Mouse (Mus musculus) forebrain, embryonic 13.5 days (tissue): ENCODE data around the gene Slc25a21. TPM values are rescaled to one million over a fixed set of nuclear protein-coding genes. Genes with fewer than 3 reads are reported as not detected.

Experiments
- polyA plus RNA-seq: library from polyadenylated mRNA; unstranded; fragments of >200 nt; fragmentation: Nextera tagmentation; extraction: Ambion mirVana; gene quantifications from 2 replicates; pipeline ENCODE4 v1.2.1, GENCODE M21; 2015

The Slc25a21 gene
- polyA plus RNA-seq, 1 experiment from 2014 or later, result 0.31 TPM

Other genes starting within 250 kb of the Slc25a21 start
- gene Prps1l3, start 32.9 kb upstream of the Slc25a21 start, polyA plus RNA-seq, result 51.7 and 56.0 TPM in 2 replicates
- gene Mipol1, start 33.0 kb upstream of the Slc25a21 start, polyA plus RNA-seq, result 6.1 and 7.6 TPM in 2 replicates